17 mouse cellular contexts compared by ENCODE assay signal in the genomic region with DNA sequence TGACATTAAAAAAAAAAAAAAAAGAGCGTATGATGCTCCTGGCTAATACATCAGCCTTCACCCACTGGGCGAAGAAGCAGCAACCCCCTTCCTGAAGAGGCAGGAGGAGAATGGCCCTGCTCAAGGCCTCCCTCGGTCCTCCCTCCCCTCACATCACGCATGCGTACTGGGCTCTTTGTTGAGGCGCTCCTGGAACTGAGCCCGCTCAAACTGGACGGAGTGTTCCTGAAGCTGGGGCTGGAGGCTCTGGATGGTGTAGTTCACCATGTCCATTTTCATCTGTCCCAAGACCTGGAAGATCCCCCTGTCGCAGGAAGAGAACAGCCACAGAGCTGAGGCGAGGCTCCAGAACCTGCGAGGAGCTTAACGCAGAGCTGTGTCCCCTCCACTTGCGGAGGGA. TPM values are rescaled to one million over a fixed set of nuclear protein-coding genes. Genes with fewer than 3 reads are reported as not detected.
DNase-seq lines count a peak whose midpoint lies in the region; ATAC-seq and TF ChIP-seq lines count a peak whose summit lies in the region.
"Had no signal": no experiment of that assay in that cellular context is flagged by ENCODE, and none has a peak within 500 bp of the region (broad histone marks: within the 10 kb centered on the region; RNA-seq: fewer than 3 reads in every experiment).

No protein-coding gene starts in this region.

- H3K9ac ChIP-seq in midbrain, postnatal 0 days (replicated peaks; ENCODE audit: low read length, poor library complexity, severe bottlenecking): 0 out of 2 replicates have a peak overlapping the region, but pooled peaks have one; percentile 13
- no peak overlapping the region for H3K9ac ChIP-seq in midbrain, embryonic 15.5 days

- no peaks in the 10 kb centered on the region for H3K36me3 ChIP-seq in midbrain, postnatal 0 days (ENCODE audit: insufficient read depth, low read length)
- H3K36me3 ChIP-seq in midbrain, embryonic 15.5 days (replicated peaks): no peaks in the 10 kb centered on the region
- H3K36me3 ChIP-seq: embryonic facial prominence, embryonic 10.5 days had no signal

- peak; percentile 46 for DNase-seq in kidney, postnatal 10 days
- no peak for DNase-seq in kidney, postnatal 36 days
- DNase-seq in midbrain, postnatal 0 days (ENCODE audit: low spot score): no peak
- peak; percentile 87 for DNase-seq in adrenal gland, postnatal 10 days
- peak; percentile 84 for DNase-seq in testis, postnatal 14 days (ENCODE audit: low spot score)
- DNase-seq in neural tube, embryonic 10.5 days (ENCODE audit: extremely low spot score, low spot score): no peak
- DNase-seq: cerebellum, adult 11-12 months; heart, adult 2 months; heart, postnatal 14 days; liver; thymus, adult 2 months had no signal

- no peak overlapping the region for H3K4me2 ChIP-seq in midbrain, postnatal 0 days (ENCODE audit: low read depth, low read length, poor library complexity, severe bottlenecking)
- H3K4me2 ChIP-seq in midbrain, embryonic 15.5 days: no peak overlapping the region

- WGBS in midbrain, postnatal 0 days: 81% methylated on average over 13 of the region's 13 CpGs
- WGBS in midbrain, embryonic 15.5 days: 83% methylated on average over 13 of the region's 13 CpGs

- ATAC-seq in midbrain, postnatal 0 days (ENCODE audit: low FRiP score): no peak
- ATAC-seq in midbrain, embryonic 15.5 days (replicated peaks): no peak
- ATAC-seq: inflammation-experienced regulatory T-cells, adult 6 months had no signal

- H3K27ac ChIP-seq in midbrain, postnatal 0 days (ENCODE audit: low read depth, low read length): no peak overlapping the region
- H3K27ac ChIP-seq in midbrain, embryonic 15.5 days: no peak overlapping the region
- H3K27ac ChIP-seq: embryonic facial prominence, embryonic 10.5 days; heart, adult 2 months; kidney, postnatal 0 days; left cerebral cortex, adult 2 months had no signal

- H3K27me3 ChIP-seq in midbrain, postnatal 0 days (ENCODE audit: insufficient read depth, low read length): no peaks in the 10 kb centered on the region
- H3K27me3 ChIP-seq in midbrain, embryonic 15.5 days (replicated peaks): no peaks in the 10 kb centered on the region

- no peak overlapping the region for H3K4me3 ChIP-seq in midbrain, postnatal 0 days (ENCODE audit: low read depth, low read length)
- no peak overlapping the region for H3K4me3 ChIP-seq in midbrain, embryonic 15.5 days
- H3K4me3 ChIP-seq: embryonic facial prominence, embryonic 10.5 days; heart, adult 2 months; left cerebral cortex, adult 2 months had no signal

- TF ChIP-seq CTCF in midbrain, postnatal 0 days (IDR thresholded peaks at IDR 0.05): no peak

- H3K4me1 ChIP-seq in midbrain, postnatal 0 days (ENCODE audit: insufficient read depth, low read length): no peaks in the 10 kb centered on the region
- H3K4me1 ChIP-seq in midbrain, embryonic 15.5 days: no peaks in the 10 kb centered on the region

- H3K9me3 ChIP-seq in midbrain, postnatal 0 days (ENCODE audit: low read length): no peaks in the 10 kb centered on the region
- H3K9me3 ChIP-seq in midbrain, embryonic 15.5 days: no peaks in the 10 kb centered on the region
- H3K9me3 ChIP-seq: embryonic facial prominence, embryonic 10.5 days had no signal

RNA-seq across cellular contexts. Expression of a gene that starts 10.2 kb away (rescaled TPM):
- 4.1 and 8.2 TPM in 2 replicates for total RNA-seq in midbrain, postnatal 0 days (2014; rRNA removed)
- 2.3 and 2.5 TPM in 2 replicates for polyA plus RNA-seq in midbrain, postnatal 0 days (2015; fragmentation: Nextera tagmentation; extraction: Ambion mirVana)
- 1.9 and 2.2 TPM in 2 replicates for polyA plus RNA-seq in midbrain, embryonic 15.5 days (2015; fragmentation: Nextera tagmentation; extraction: Ambion mirVana)
- total RNA-seq in adrenal gland, postnatal 10 days (2021): under 1 TPM; 0.24 to 0.57 TPM
- total RNA-seq: gastrocnemius, adult 18-20 months; heart, adult 2 months; heart, postnatal 14 days had no signal

Comparison
In these comparisons a context has a peak if more than half of its experiments do, and no peak if none do; other contexts are left out.
1. DNase-seq: peak in kidney, postnatal 10 days (single experiment), adrenal gland, postnatal 10 days (single experiment) and testis, postnatal 14 days (single experiment); none in kidney, postnatal 36 days (0 of 2), midbrain, postnatal 0 days (single experiment) and neural tube, embryonic 10.5 days (single experiment).